Mouse (Mus musculus): ENCODE data around the gene Zfp341. TPM values are rescaled to one million over a fixed set of nuclear protein-coding genes. Genes with fewer than 3 reads are reported as not detected.

The Zfp341 gene
- total and polyA plus RNA-seq, 3 experiments: 2.7 to 4.0 (median 3.1) TPM

DNA sequence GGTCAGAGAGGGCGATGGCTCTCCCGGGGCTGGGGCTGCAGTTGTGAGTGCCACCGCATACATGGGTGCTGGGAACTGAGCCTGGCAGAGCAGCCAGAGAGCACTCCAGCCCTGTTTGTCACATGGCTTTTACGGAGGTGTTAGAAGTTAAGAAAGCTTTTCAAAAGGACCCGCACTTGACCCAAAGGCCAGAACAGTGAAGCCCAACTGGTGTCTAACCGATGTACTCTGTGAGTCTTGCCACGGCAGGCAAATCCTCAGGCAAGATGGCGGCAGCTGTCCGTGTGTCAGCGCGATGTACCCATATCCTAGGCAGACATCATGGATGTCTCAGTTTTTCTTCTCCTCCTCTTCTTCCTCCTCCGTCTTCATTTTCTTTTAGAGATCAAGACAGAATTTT is 41.9 kb downstream of the Zfp341 start:
- Histone ChIP-seq H3K9ac (ENCODE audit: low read depth, low read length) (no peak overlapping the region), H3K4me3 (no peak overlapping the region), H3K4me1 (ENCODE audit: control insufficient read depth, insufficient read depth, low read length) (peaks cover 10% of the 10 kb centered on the region), H3K27me3 (ENCODE audit: control insufficient read depth, insufficient read depth, low read length) (no peaks in the 10 kb centered on the region), H3K36me3 (ENCODE audit: control insufficient read depth, insufficient read depth, low read length) (peaks cover 3% of the 10 kb centered on the region; the same call in 1 of the 2 replicates), H3K79me2 (replicated peaks; ENCODE audit: control insufficient read depth, insufficient read depth, low read length) (peaks cover 4% of the 10 kb centered on the region), H3K27ac (no peak overlapping the region)
- 94% methylated on average over 12 of the region's 12 CpGs for WGBS
- no peak for TF ChIP-seq EP300 (IDR thresholded peaks at IDR 0.05; ENCODE audit: insufficient read depth, low read depth, low read length)
- TF ChIP-seq POLR2A (IDR thresholded peaks at IDR 0.05; ENCODE audit: insufficient read depth, low read depth, low read length): no peak
- TF ChIP-seq CTCF (IDR thresholded peaks at IDR 0.05): no peak
- DNase-seq: no peak
- intact Hi-C loops (cut with DNase I): loop anchor here (5.0 kb wide), 2 partner anchors 32 to 137 kb away; partner anchors contain the start of genes Raly and a

DNA sequence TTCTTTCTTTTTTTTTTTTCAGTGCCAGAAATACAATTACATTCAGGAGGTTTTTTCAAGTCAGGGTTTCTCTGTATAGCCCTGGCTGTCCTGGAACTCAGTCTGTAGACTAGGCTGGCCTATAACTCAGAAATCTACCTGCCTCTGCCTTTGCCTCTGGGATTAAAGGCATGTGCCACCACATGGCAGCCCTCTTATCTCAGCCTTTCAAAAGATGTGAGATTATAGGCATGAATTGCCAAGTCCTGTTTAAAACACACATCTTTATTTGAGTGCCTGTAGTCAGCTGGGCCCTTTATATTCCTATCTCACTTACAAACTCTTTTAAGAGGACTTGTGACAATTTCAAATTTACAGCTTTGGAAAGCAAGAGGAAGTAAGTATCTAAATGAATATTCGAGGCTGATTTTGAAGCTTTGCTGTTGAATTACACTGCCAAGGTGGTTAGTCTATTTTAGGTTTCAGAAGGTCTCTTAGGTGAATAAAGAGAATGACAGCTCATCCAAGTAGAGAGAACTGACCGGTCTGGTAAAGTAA is 42.8 kb downstream of the Zfp341 start:
- 81% methylated on average over 2 of the region's 2 CpGs for WGBS
- TF ChIP-seq EP300 (IDR thresholded peaks at IDR 0.05; ENCODE audit: insufficient read depth, low read depth, low read length) (no peak), CTCF (IDR thresholded peaks at IDR 0.05) (no peak), POLR2A (IDR thresholded peaks at IDR 0.05; ENCODE audit: insufficient read depth, low read depth, low read length) (no peak)

DNA sequence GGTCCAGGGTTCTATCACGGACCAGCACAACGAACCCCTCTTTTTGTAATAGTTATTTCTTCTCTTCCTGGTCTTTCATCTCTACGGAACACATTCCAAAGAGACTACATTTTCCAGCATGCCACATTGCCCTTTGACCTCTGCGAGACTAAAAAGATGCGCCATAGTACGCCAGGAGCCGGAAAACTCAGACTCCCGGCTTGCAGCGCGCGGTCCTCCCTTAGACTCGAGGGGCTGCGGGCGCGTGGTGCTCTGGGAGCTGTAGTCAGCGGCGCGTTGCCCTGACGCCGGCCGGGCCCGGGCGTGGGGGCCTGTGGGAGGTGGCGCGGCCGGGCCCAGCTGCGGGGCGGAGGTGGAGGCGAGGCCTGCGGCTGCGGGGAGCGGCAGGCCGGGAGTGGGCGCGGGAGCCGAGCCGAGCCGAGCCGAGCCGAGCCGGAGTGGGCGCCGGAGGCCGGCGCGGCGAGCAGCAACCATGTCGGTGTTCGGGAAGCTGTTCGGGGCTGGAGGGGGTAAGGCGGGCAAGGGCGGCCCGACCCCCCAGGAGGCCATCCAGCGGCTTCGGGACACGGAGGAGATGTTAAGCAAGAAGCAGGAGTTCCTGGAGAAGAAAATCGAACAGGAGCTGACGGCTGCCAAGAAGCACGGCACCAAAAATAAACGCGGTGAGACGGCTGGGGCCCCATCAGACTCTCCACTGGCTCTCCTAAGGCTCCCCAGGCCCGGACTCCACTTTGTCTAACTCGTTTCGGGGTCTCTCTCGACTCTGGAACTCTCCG is 43.8 kb downstream of the Zfp341 start:
- intact Hi-C loops (cut with DNase I): loop anchor here (2.0 to 5.0 kb wide), 3 partner anchors 20 to 236 kb away; partner anchors contain the start of genes Eif2s2, Raly and a
- peak; percentile 96 to 98 for DNase-seq
- Histone ChIP-seq H3K36me3 (ENCODE audit: control insufficient read depth, insufficient read depth, low read length) (peaks cover 4% of the 10 kb centered on the region), H3K9ac (ENCODE audit: low read depth, low read length) (peak overlapping the region; percentile 99), H3K27me3 (ENCODE audit: control insufficient read depth, insufficient read depth, low read length) (no peaks in the 10 kb centered on the region), H3K79me2 (replicated peaks; ENCODE audit: control insufficient read depth, insufficient read depth, low read length) (peaks cover 4% of the 10 kb centered on the region), H3K4me1 (ENCODE audit: control insufficient read depth, insufficient read depth, low read length) (peaks cover 14% of the 10 kb centered on the region), H3K27ac (peak overlapping the region; percentile 93), H3K4me3 (peak overlapping the region; percentile 64)
- no peak for TF ChIP-seq CTCF (IDR thresholded peaks at IDR 0.05)
- TF ChIP-seq EP300 (IDR thresholded peaks at IDR 0.05; ENCODE audit: insufficient read depth, low read depth, low read length): no peak
- TF ChIP-seq POLR2A (IDR thresholded peaks at IDR 0.05; ENCODE audit: insufficient read depth, low read depth, low read length): no peak
- WGBS: under 1% methylated on average over 66 of the region's 67 CpGs

More for the DNA sequence above, 42.8 kb downstream of the Zfp341 start:
- no peak for DNase-seq
- peak overlapping the region; percentile 64 for H3K27ac ChIP-seq
- peaks cover 11% of the 10 kb centered on the region for H3K4me1 ChIP-seq (ENCODE audit: control insufficient read depth, insufficient read depth, low read length)
- H3K4me3 ChIP-seq: no peak overlapping the region
- intact Hi-C loops (cut with DNase I): loop anchor here (2.0 to 5.0 kb wide), 3 partner anchors 21 to 237 kb away; partner anchors contain the start of genes Eif2s2, Raly and a
- H3K36me3 ChIP-seq (ENCODE audit: control insufficient read depth, insufficient read depth, low read length): peaks cover 3% of the 10 kb centered on the region; the same call in 1 of the 2 replicates
- no peak overlapping the region for H3K9ac ChIP-seq (ENCODE audit: low read depth, low read length)
- H3K27me3 ChIP-seq (ENCODE audit: control insufficient read depth, insufficient read depth, low read length): no peaks in the 10 kb centered on the region
- H3K79me2 ChIP-seq (replicated peaks; ENCODE audit: control insufficient read depth, insufficient read depth, low read length): peaks cover 4% of the 10 kb centered on the region

- Histone ChIP-seq H3K27ac (peak overlapping the region; percentile 93), H3K4me3 (peak overlapping the region; percentile 64), H3K36me3 (ENCODE audit: control insufficient read depth, insufficient read depth, low read length) (peaks cover 4% of the 10 kb centered on the region), H3K79me2 (replicated peaks; ENCODE audit: control insufficient read depth, insufficient read depth, low read length) (peaks cover 5% of the 10 kb centered on the region), H3K27me3 (ENCODE audit: control insufficient read depth, insufficient read depth, low read length) (no peaks in the 10 kb centered on the region), H3K4me1 (ENCODE audit: control insufficient read depth, insufficient read depth, low read length) (peaks cover 14% of the 10 kb centered on the region), H3K9ac (ENCODE audit: low read depth, low read length) (peak overlapping the region; percentile 99)
- intact Hi-C loops (cut with DNase I): loop anchor here (2.0 to 5.0 kb wide), 3 partner anchors 19 to 235 kb away; partner anchors contain the start of genes Eif2s2, Raly and a
- 1% methylated on average over 12 of the region's 12 CpGs for WGBS
- TF ChIP-seq EP300 (IDR thresholded peaks at IDR 0.05; ENCODE audit: insufficient read depth, low read depth, low read length): 0 out of 2 replicates have a peak, but pooled peaks have one; percentile 36
- TF ChIP-seq CTCF (IDR thresholded peaks at IDR 0.05): no peak
- peak; percentile 73 for TF ChIP-seq POLR2A (IDR thresholded peaks at IDR 0.05; ENCODE audit: insufficient read depth, low read depth, low read length)
- peak; percentile 35 to 47 for DNase-seq
Observed at GRCm38 (mm10) chr2:154657486-154658237, 44.6 kb downstream of the Zfp341 start.

GRCm38 (mm10) chr2:154659070-154659469 is 46.0 kb downstream of the Zfp341 start:
- Histone ChIP-seq H3K4me3 (no peak overlapping the region), H3K36me3 (ENCODE audit: control insufficient read depth, insufficient read depth, low read length) (peaks cover 4% of the 10 kb centered on the region), H3K4me1 (ENCODE audit: control insufficient read depth, insufficient read depth, low read length) (peaks cover 14% of the 10 kb centered on the region), H3K9ac (ENCODE audit: low read depth, low read length) (no peak overlapping the region), H3K27me3 (ENCODE audit: control insufficient read depth, insufficient read depth, low read length) (no peaks in the 10 kb centered on the region), H3K27ac (no peak overlapping the region), H3K79me2 (replicated peaks; ENCODE audit: control insufficient read depth, insufficient read depth, low read length) (peaks cover 8% of the 10 kb centered on the region)
- 73% methylated on average over 4 of the region's 4 CpGs for WGBS
- no peak for DNase-seq
- intact Hi-C loops (cut with DNase I): loop anchor here (5.0 kb wide), 1 partner anchor 133 kb away; the partner anchor contains the start of genes Raly and a
- TF ChIP-seq POLR2A (IDR thresholded peaks at IDR 0.05; ENCODE audit: insufficient read depth, low read depth, low read length): no peak
- no peak for TF ChIP-seq EP300 (IDR thresholded peaks at IDR 0.05; ENCODE audit: insufficient read depth, low read depth, low read length)
- no peak for TF ChIP-seq CTCF (IDR thresholded peaks at IDR 0.05)
